Mouse (Mus musculus) Patski (cell line): ENCODE results near the gene Polr3a. TPM values are rescaled to one million over a fixed set of nuclear protein-coding genes. Genes with fewer than 3 reads are reported as not detected.
"Not testable (repeated sequence)": the region's sequence is repeated elsewhere in the genome, so short reads cannot be mapped to it uniquely, and the experiment has no call there.

ENCODE experiments used
- ATAC-seq: fragments of 100-300 bp; one replicate; pipeline ENCODE4 v1.8.0; 2021
- CTCF ChIA-PET: fragments of 350-600 bp; sonication (Branson Sonifier 250); formaldehyde crosslinking; loops from one replicate; lab custom pipeline; 2022; ENCODE audit warnings: inconsistent platforms; lab: Charles Lee
- POLR2A ChIA-PET: fragments of 350-600 bp; sonication (Branson Sonifier 250); formaldehyde crosslinking; loops from one replicate; lab custom pipeline; 2022; ENCODE audit warnings: antibody characterized with exemption, inconsistent platforms; lab: Charles Lee
- DNase-seq: peaks from one replicate; pipeline ENCODE4 v3.0.0-alpha.2; 2011; ENCODE audit warnings: low read depth, low spot score
- H3K27me3 ChIP-seq: fragments of 371-371 bp; one replicate; pipeline ENCODE4 v1.5.1; 2021
- CTCF ChIP-seq: fragments of 100-300 bp; IDR thresholded peaks from one replicate; pipeline ENCODE4 v1.5.1; 2021
- in situ Hi-C: fragments of 300-500 bp; cut with MboI; formaldehyde crosslinking; loops from 3 replicates; pipeline ENCODE4 v1.11.1; 2018; ENCODE audit warnings: low pct_unique_long_range_greater_than_20kb, mixed read lengths
- polyA plus RNA-seq: library from polyadenylated mRNA; unstranded; gene quantifications from one replicate; pipeline ENCODE4 v1.2.3, GENCODE M21; 2021

Gene Polr3a
- polyA plus RNA-seq, 1 experiment from 2014 or later: 22.6 TPM

DNA sequence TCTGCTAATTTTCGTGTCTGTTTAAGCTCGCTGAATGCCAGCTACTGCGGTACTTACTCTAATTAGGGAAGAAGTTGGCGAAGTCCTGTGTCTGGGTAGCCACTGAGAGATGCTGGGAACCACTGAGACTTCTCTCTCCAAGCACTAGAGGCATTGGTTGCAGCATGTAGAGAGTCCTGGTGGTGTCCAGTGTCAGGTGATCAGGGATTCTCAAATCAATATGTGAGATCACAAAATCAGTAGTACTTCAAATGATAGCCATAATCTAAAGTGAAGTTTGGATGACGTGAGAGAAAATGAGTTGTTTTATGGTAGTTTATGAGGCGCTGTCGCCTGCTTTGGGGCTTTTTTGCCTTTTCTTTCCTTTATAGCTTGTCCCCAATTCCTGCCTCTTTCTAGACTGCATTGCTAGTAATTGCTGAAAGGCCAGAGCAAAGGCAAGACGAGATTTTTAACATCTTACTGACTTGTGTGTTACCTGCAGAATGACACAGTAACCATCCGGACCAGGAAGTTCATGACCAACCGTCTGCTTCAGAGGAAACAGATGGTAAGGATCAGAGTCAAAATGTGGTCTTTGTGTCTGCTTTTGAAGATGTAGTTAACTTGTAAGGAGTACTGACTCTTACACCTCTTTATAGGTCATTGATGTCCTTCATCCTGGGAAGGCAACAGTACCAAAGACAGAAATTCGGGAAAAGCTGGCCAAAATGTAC lies 4.6 kb upstream of the Polr3a start:
- CTCF ChIA-PET: no interaction called here
- POLR2A ChIA-PET: no interaction called here
- TF ChIP-seq CTCF: no peak
- no peaks in the 10 kb centered on the region for H3K27me3 ChIP-seq
- in situ Hi-C loops: loop anchor here (10.0 kb wide), 2 partner anchors 963 to 1203 kb away; partner anchors contain the start of genes Ppif and Zmiz1
- no peak for ATAC-seq
- DNase-seq: no peak

- peak; percentile 73 for DNase-seq
- ChIA-PET CTCF (no interaction called here), POLR2A (no interaction called here)
- no peaks in the 10 kb centered on the region for H3K27me3 ChIP-seq
- peak; percentile 74 for ATAC-seq
- no peak for TF ChIP-seq CTCF
- in situ Hi-C loops: loop anchor here (10.0 kb wide), 2 partner anchors 964 to 1204 kb away; partner anchors contain the start of genes Ppif and Zmiz1
These were observed 3.8 kb upstream of the Polr3a start for GRCm38 (mm10) chr14:24490468-24491265.

DNA sequence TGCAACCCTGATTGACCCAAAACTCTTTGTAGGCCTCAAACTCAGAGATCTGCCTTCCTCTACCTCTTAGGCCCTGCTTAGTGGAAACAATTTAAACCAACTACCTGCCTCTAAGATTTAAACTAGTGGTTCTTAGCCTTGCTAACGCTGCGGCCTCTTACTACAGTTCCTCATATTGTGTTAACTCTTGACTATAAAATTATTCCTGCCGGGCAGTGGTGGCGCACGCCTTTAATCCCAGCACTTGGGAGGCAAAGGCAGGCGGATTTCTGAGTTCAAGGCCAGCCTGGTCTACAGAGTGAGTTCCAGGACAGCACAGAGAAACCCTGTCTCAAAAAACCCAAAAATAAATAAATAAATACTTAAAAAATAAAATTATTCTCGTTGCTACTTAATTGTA lies 2.9 kb upstream of the Polr3a start:
- CTCF ChIA-PET, DNase-seq, H3K27me3 ChIP-seq, POLR2A ChIA-PET, ATAC-seq: not testable (repeated sequence)
- in situ Hi-C loops: loop anchor here (10.0 kb wide), 2 partner anchors 965 to 1205 kb away; partner anchors contain the start of genes Ppif and Zmiz1

GRCm38 (mm10) chr14:24486241-24486767 lies 554 bp downstream of the Polr3a start:
- ATAC-seq (no peak), DNase-seq (no peak)
- H3K27me3 ChIP-seq: no peaks in the 10 kb centered on the region
- ChIA-PET POLR2A (interaction anchor here (0.6 to 1.0 kb wide), 4 partner anchors 11 to 246 kb away, joined by 3 to 4 read pairs (median 3); no protein-coding TSS in a partner anchor), CTCF (no interaction called here)
- TF ChIP-seq CTCF: no peak
- in situ Hi-C loops: no loop called here

DNA sequence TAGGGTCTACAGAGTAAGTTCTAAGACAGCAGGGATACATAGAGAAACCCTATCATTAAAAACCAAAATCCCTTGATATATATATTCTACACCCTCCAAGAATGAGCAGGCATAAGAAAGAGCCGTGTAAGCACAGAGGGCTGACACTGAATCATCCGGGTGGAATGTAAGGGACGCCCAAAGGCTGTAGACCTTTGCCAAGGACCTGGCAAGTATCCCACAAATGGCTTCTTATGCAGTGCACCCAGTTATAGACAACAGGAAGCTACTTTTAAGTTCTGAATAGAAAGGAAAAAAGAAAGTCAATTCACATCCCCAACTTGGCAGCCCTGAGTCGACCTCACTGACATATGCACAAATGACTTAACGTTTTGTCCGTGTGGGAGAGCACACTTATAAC lies 18.1 kb downstream of the Polr3a start:
- no peak for TF ChIP-seq CTCF
- no peaks in the 10 kb centered on the region for H3K27me3 ChIP-seq

DNA sequence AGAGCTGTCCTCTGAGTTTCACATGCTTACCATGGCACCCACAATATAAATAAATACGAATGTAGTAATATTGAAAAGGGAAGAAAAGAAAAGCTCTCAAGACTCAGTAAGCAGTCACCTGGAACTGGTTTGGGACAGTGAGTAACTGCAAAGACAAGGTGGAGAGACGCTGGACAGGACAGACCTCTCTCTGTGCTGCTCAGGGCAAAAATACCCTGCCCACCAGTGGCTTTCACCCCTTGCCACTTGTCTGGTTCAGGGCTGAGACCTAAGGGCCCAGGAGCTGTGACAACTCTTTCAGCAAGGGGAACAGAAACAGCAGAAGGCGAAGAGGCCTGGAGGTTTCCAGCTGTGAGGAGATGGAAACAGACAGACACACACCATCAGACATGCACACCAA lies 28.7 kb downstream of the Polr3a start:
- in situ Hi-C loops: loop anchor here (5.0 to 25.0 kb wide), 2 partner anchors 171 to 296 kb away; no protein-coding TSS in a partner anchor
- ATAC-seq: no peak

More for the DNA sequence above, 18.1 kb downstream of the Polr3a start:
- in situ Hi-C loops: loop anchor here (25.0 kb wide), 1 partner anchor 307 kb away; no protein-coding TSS in a partner anchor
- ChIA-PET POLR2A (interaction anchor here (1.0 kb wide), 1 partner anchor 18 kb away, joined by 3 read pairs; the partner anchor contains the start of genes Polr3a and Rps24), CTCF (no interaction called here)
- ATAC-seq (no peak), DNase-seq (peak; percentile 17)

GRCm38 (mm10) chr14:24443529-24443928 lies 43.3 kb downstream of the Polr3a start:
- DNase-seq, POLR2A ChIA-PET, ATAC-seq, H3K27me3 ChIP-seq, CTCF ChIA-PET, in situ Hi-C loops: not testable (repeated sequence)

More for the DNA sequence above, 28.7 kb downstream of the Polr3a start:
- H3K27me3 ChIP-seq: no peaks in the 10 kb centered on the region
- ChIA-PET CTCF (no interaction called here), POLR2A (no interaction called here)
- no peak for TF ChIP-seq CTCF
- DNase-seq: no peak

Other genes with a start within 250 kb of the Polr3a start
- 71.3 TPM for gene Dlg5, start 241.1 kb downstream of the Polr3a start, polyA plus RNA-seq
- not detected for gene E330034G19Rik, start 193.8 kb downstream of the Polr3a start, polyA plus RNA-seq
- 1,624 TPM for gene Rps24, start 67 bp upstream of the Polr3a start, polyA plus RNA-seq